Mouse (Mus musculus) MEL (cell line): ENCODE measurements around the gene Ephx4.

ENCODE experiments used
- CTCF ChIP-seq, 3 experiments: IDR thresholded peaks in 2 of 3; conservative IDR thresholded peaks in 1 of 3; 2 replicates each; pipeline ENCODE4 v1.5.1; 2011 to 2012; ENCODE audit warnings: low read length in 3 of 3, low read depth in 2 of 3, mild to moderate bottlenecking in 2 of 3, improper control_type of control experiment in 1 of 3, inconsistent platforms in 1 of 3, mixed read lengths in 1 of 3, moderate library complexity in 1 of 3; ENCODE audit not compliant: control insufficient read depth in 1 of 3, insufficient read depth in 1 of 3, poor library complexity in 1 of 3, severe bottlenecking in 1 of 3
- JUND ChIP-seq: IDR thresholded peaks from 2 replicates; pipeline ENCODE4 v1.6.1; 2011; ENCODE audit warnings: low read depth, mild to moderate bottlenecking, improper control_type of control experiment, low read length
- MYC ChIP-seq: IDR thresholded peaks from 2 replicates; pipeline ENCODE4 v1.6.1; 2011; ENCODE audit warnings: low read depth, mild to moderate bottlenecking, low read length, improper control_type of control experiment, moderate library complexity
- USF2 ChIP-seq, 2 experiments: IDR thresholded peaks; 2 replicates each; pipeline ENCODE4 v1.6.1; 2011 to 2012; ENCODE audit warnings: improper control_type of control experiment in 2 of 2, low read length in 2 of 2, borderline replicate concordance in 1 of 2, inconsistent platforms in 1 of 2, low read depth in 1 of 2, mild to moderate bottlenecking in 1 of 2; ENCODE audit not compliant: insufficient read depth in 1 of 2

GRCm38 (mm10) chr5:107355801-107356200 is 46.7 kb upstream of the Ephx4 start:
- TF ChIP-seq JUND: no peak
- no peak for TF ChIP-seq USF2 (IDR thresholded peaks at IDR 0.05; ENCODE audit: borderline replicate concordance in 1 of 2, insufficient read depth in 1 of 2, low read depth in 1 of 2, low read length in 2 of 2)
- TF ChIP-seq MYC: no peak
- TF ChIP-seq CTCF (IDR thresholded peaks at IDR 0.05 in 2 of 3, conservative IDR thresholded peaks at IDR 0.05 in 1 of 3; ENCODE audit: control insufficient read depth in 1 of 3, insufficient read depth in 1 of 3, low read depth in 2 of 3, low read length in 3 of 3, poor library complexity in 1 of 3, severe bottlenecking in 1 of 3): no peak
